Mouse (Mus musculus) bone marrow macrophage, adult 2 months (primary cell): ENCODE results near the gene Gm12258.

Source experiments
- CTCF ChIP-seq: IDR thresholded peaks from 2 replicates; pipeline ENCODE4 v1.5.1; 2012; ENCODE audit warnings: low read depth, mild to moderate bottlenecking, low read length, moderate library complexity
- POLR2A ChIP-seq: IDR thresholded peaks from 2 replicates; pipeline ENCODE4 v1.6.1; 2012; ENCODE audit warnings: mild to moderate bottlenecking, low read depth, low read length, borderline replicate concordance

DNA sequence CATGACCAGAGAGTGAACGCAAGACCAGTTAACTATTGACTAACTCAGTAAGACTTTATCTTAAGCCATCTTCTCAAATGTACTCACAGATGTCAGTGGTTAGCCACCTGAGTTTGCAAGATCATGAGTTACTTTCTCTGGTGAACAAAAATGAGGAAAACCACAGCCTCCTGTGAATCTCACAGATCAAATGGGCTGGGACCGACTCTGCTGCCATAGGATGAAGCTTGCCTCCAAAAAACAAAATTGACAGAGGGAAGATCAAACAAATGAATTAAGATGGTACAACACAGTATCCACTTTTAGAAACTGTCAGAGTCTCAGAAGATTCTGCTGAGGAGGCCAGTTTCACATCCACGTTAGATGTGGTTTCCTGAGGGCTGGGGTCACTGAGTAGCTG is 17.2 kb upstream of the Gm12258 start:
- TF ChIP-seq POLR2A (no peak), CTCF (no peak)
